Mouse (Mus musculus): ENCODE measurements around the gene Bola1. TPM values are rescaled to one million over a fixed set of nuclear protein-coding genes. Genes with fewer than 3 reads are reported as not detected.

Gene Bola1
- polyA plus RNA-seq, 1 experiment: 228 TPM

GRCm38 (mm10) chr3:96207819-96208218 lies 11.7 kb downstream of the Bola1 start:
- no peak for TF ChIP-seq GATA1 (IDR thresholded peaks at IDR 0.05; ENCODE audit: low read length)

- no peak for TF ChIP-seq GATA1 (IDR thresholded peaks at IDR 0.05; ENCODE audit: low read length)
Measured at GRCm38 (mm10) chr3:96199731-96200130, 19.8 kb downstream of the Bola1 start.

DNA sequence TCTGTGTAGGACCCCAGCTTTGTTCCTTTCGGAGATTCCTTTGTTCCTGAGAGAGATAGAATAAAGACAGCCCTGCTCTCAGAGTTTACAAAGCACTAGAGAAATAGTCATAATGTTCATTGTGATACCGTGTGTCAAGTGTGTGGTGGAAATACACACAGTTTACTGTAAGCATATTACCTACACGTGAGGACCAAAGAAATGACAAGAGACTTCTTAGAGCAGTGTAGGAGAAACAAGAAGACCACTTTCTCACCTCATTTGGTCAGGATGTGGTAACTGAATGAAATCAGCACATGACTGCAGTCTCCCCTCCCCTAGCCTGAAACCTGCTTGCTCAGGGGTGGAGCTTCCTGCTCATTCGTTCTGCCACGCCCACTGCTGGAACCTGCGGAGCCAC lies 21.3 kb downstream of the Bola1 start:
- no peak for TF ChIP-seq GATA1 (IDR thresholded peaks at IDR 0.05; ENCODE audit: low read length)

- TF ChIP-seq GATA1 (IDR thresholded peaks at IDR 0.05; ENCODE audit: low read length): no peak
Measured at GRCm38 (mm10) chr3:96197129-96197749, 22.3 kb downstream of the Bola1 start.

- TF ChIP-seq GATA1 (IDR thresholded peaks at IDR 0.05; ENCODE audit: low read length): no peak
Measured at GRCm38 (mm10) chr3:96196437-96197128, 22.9 kb downstream of the Bola1 start.

GRCm38 (mm10) chr3:96195616-96196313 lies 23.7 kb downstream of the Bola1 start:
- no peak for TF ChIP-seq GATA1 (IDR thresholded peaks at IDR 0.05; ENCODE audit: low read length)

GRCm38 (mm10) chr3:96194966-96195365 lies 24.5 kb downstream of the Bola1 start:
- TF ChIP-seq GATA1 (IDR thresholded peaks at IDR 0.05; ENCODE audit: low read length): no peak

GRCm38 (mm10) chr3:96192977-96193376 lies 26.5 kb downstream of the Bola1 start:
- no peak for TF ChIP-seq GATA1 (IDR thresholded peaks at IDR 0.05; ENCODE audit: low read length)

DNA sequence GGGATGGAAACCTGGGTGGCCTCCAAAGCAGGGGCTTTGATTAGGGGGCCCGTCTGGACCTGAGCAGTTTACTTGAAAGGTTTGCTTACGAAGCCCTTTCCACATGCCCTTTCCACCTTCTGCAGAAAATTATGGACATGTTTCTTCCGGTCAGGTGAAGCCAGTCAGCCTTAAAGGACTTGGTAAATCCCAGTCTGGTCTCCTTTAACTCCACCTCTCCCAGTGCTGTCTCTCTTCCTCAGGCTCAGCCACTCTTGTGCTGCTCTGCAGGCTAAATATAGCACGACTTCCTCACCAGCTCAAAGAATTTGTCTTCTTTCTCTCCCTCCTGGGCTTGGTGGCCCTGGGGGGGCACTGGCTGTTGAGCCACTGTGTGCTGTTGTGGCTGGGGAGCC lies 37.1 kb downstream of the Bola1 start:
- TF ChIP-seq GATA1 (IDR thresholded peaks at IDR 0.05; ENCODE audit: low read length): no peak

GRCm38 (mm10) chr3:96181510-96182381 lies 37.8 kb downstream of the Bola1 start:
- TF ChIP-seq GATA1 (IDR thresholded peaks at IDR 0.05; ENCODE audit: low read length): no peak

- TF ChIP-seq GATA1 (IDR thresholded peaks at IDR 0.05; ENCODE audit: low read length): no peak
Measured at GRCm38 (mm10) chr3:96180727-96181477, 38.6 kb downstream of the Bola1 start, which contains the start of gene Sv2a. Gene Sv2a (plus strand): TSS chr3:96181151.

GRCm38 (mm10) chr3:96179531-96179930 lies 40.0 kb downstream of the Bola1 start:
- TF ChIP-seq GATA1 (IDR thresholded peaks at IDR 0.05; ENCODE audit: low read length): no peak

DNA sequence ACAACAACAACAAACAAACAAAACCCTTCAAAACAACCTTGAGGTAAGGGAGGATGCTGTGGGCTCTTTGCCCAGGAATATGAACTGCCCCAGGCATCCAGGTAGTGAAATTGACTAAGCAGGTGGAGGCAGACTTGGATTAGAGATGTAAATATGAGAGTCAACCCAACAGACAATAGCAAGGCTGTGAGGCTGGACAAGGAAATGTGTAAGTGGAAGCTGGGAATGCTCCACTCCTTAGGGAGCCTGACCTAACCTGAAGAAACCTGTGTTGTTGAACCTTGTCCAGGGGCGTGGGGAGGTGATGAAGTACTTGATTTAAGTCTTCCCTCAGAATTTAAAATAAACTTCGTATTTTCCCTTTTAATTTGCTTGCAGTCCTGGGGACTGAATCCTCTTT lies 40.6 kb downstream of the Bola1 start:
- TF ChIP-seq GATA1 (IDR thresholded peaks at IDR 0.05; ENCODE audit: low read length): no peak

GRCm38 (mm10) chr3:96178427-96178826 lies 41.1 kb downstream of the Bola1 start:
- TF ChIP-seq GATA1 (IDR thresholded peaks at IDR 0.05; ENCODE audit: low read length): no peak

DNA sequence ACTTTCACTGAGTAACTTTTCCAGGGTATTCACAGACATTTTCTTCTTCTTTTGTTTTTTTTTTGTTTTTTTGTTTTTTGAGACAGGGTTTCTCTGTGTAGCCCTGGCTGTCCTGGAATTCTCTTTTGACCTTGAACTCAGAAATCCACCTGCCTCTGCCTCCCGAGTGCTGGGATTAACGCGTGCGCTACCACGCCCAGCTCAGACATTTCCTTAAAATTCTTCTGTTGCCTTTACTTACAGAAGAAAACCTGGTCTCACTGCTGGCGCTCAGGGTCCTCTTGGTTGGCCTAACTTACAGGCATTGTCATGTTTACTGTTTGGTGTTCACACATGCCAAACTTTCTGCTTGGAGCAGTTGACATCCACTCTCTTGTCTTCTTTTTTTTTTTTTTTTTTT lies 44.3 kb downstream of the Bola1 start:
- TF ChIP-seq GATA1 (IDR thresholded peaks at IDR 0.05; ENCODE audit: low read length): no peak
